In the genomic region with DNA sequence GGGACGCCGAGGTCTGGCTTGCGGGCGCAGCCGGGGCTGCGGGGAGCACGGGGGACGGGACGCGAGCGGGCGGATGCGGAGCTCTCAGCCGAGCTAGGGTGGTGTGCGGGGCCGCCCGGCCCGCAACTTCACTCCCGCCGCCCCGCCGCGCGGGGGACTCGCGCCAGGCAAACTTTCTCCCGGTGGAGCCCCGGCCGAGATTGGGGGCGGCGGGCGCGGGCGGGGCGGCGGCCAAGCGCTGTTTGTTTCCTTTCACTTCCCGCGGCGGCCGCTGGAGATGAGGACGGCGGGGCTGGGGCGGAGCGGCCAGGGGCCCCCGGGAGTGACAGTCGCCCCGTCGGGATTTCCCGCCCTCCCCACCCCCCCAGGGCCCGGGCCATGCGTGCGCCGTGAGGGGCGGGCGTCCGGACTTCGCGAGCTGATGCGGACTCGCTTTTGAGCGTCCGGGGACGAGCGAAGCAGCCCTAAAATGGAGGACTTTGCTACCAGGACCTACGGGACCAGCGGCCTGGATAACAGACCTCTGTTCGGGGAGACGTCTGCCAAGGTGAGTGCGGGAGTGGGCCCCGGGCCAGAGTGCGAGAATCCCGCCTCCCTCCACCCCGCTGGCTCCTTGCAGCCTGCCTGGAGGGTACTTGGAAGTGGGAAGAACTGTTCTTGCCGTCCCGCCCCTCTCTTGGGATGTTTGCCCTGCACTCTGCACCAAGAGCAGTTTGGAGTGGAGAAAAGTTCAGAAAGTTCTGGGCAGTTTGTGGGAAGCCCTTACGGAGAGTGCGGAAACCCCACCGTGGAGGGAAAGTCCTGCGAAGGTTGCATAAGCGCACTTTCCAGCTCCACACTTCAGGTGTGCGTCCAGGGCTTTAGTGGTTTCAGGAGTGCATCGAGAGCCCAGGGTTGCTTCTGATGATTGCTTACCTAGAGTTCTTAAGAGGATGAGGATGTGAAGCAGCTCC, we compare ENCODE assay signal across 8 mouse cellular contexts. TPM values are rescaled to one million over a fixed set of nuclear protein-coding genes. Genes with fewer than 3 reads are reported as not detected.
A peak's percentile ranks its signal among the peaks of the same experiment; 100 is the strongest.
DNase-seq lines count a peak whose midpoint lies in the region; ATAC-seq and TF ChIP-seq lines count a peak whose summit lies in the region.

No protein-coding gene starts in this region.

- H3K4me3 ChIP-seq in layer of hippocampus, adult 2 months: peak overlapping the region; percentile 70
- peak overlapping the region; percentile 85 for H3K4me3 ChIP-seq in forebrain, embryonic 13.5 days
- H3K4me3 ChIP-seq in hindbrain, embryonic 10.5 days: peak overlapping the region; percentile 88
- peak overlapping the region; percentile 87 for H3K4me3 ChIP-seq in limb, embryonic 13.5 days
- H3K4me3 ChIP-seq in midbrain, embryonic 12.5 days: peak overlapping the region; percentile 91
- H3K4me3 ChIP-seq in spleen, adult 2 months (ENCODE audit: extremely low read depth, insufficient read depth, insufficient read length): peak overlapping the region; percentile 81

- peak overlapping the region; percentile 81 for H3K27ac ChIP-seq in layer of hippocampus, adult 2 months
- peak overlapping the region; percentile 51; the same call in 1 of the 2 replicates for H3K27ac ChIP-seq in forebrain, embryonic 13.5 days
- H3K27ac ChIP-seq in hindbrain, embryonic 10.5 days: peak overlapping the region; percentile 91
- H3K27ac ChIP-seq in limb, embryonic 13.5 days: no peak overlapping the region
- H3K27ac ChIP-seq in midbrain, embryonic 12.5 days (replicated peaks): peak overlapping the region; percentile 30; the same call in 1 of the 2 replicates
- H3K27ac ChIP-seq in spleen, adult 2 months (ENCODE audit: insufficient read depth, low read length): peak overlapping the region; percentile 98

- H3K4me2 ChIP-seq in forebrain, embryonic 13.5 days: peak overlapping the region; percentile 74
- peak overlapping the region; percentile 88 for H3K4me2 ChIP-seq in limb, embryonic 13.5 days (replicated peaks)
- H3K4me2 ChIP-seq in midbrain, embryonic 12.5 days (replicated peaks): peak overlapping the region; percentile 82

- H3K4me1 ChIP-seq in forebrain, embryonic 13.5 days: peaks cover 12% of the 10 kb centered on the region
- H3K4me1 ChIP-seq in hindbrain, embryonic 10.5 days (replicated peaks): peaks cover 15% of the 10 kb centered on the region
- H3K4me1 ChIP-seq in limb, embryonic 13.5 days: peaks cover 13% of the 10 kb centered on the region
- H3K4me1 ChIP-seq in midbrain, embryonic 12.5 days: peaks cover 11% of the 10 kb centered on the region
- peaks cover 26% of the 10 kb centered on the region for H3K4me1 ChIP-seq in spleen, adult 2 months (ENCODE audit: control insufficient read depth, insufficient read depth, insufficient read length)

- no peak for DNase-seq in layer of hippocampus, adult 2 months (ENCODE audit: low spot score in 2 of 2)
- no peak for DNase-seq in layer of hippocampus, adult 9-11 months
- peak; percentile 65 for DNase-seq in hindbrain, embryonic 10.5 days (ENCODE audit: low spot score)
- DNase-seq in spleen, adult 2 months (ENCODE audit: low read depth in 1 of 2, low spot score in 2 of 2): peak in 1 of 2 experiments; percentile 64

- no peak; the same call in 1 of the 2 replicates for TF ChIP-seq CTCF in layer of hippocampus, adult 2 months (conservative IDR thresholded peaks at IDR 0.05)
- TF ChIP-seq CTCF in spleen, adult 2 months (IDR thresholded peaks at IDR 0.05; ENCODE audit: extremely low read depth, insufficient read depth, insufficient read length, insufficient replicate concordance): no peak

- under 1% methylated on average over 70 of the region's 83 CpGs for whole genome bisulfite sequencing in forebrain, embryonic 13.5 days
- WGBS in hindbrain, embryonic 10.5 days: under 1% methylated on average over 75 of the region's 83 CpGs
- under 1% methylated on average over 67 of the region's 83 CpGs for WGBS in limb, embryonic 13.5 days
- under 1% methylated on average over 57 of the region's 83 CpGs for WGBS in midbrain, embryonic 12.5 days
- 2% methylated on average over 57 of the region's 83 CpGs for WGBS in spleen, adult 2 months

- ATAC-seq in cerebellum, adult (ENCODE audit: insufficient number of reproducible peaks, low FRiP score, low TSS enrichment): peak; percentile 66
- ATAC-seq in forebrain, embryonic 13.5 days: peak; percentile 85
- peak; percentile 69 for ATAC-seq in limb, embryonic 13.5 days (ENCODE audit: low FRiP score, low read depth)
- ATAC-seq in midbrain, embryonic 12.5 days (ENCODE audit: low FRiP score, low read depth): peak; percentile 82

- peak overlapping the region; percentile 80 for H3K9ac ChIP-seq in forebrain, embryonic 13.5 days
- peak overlapping the region; percentile 86 for H3K9ac ChIP-seq in limb, embryonic 13.5 days
- peak overlapping the region; percentile 87 for H3K9ac ChIP-seq in midbrain, embryonic 12.5 days (replicated peaks)

- no peaks in the 10 kb centered on the region for H3K36me3 ChIP-seq in forebrain, embryonic 13.5 days (ENCODE audit: poor library complexity, severe bottlenecking)
- no peaks in the 10 kb centered on the region for H3K36me3 ChIP-seq in hindbrain, embryonic 10.5 days
- no peaks in the 10 kb centered on the region for H3K36me3 ChIP-seq in limb, embryonic 13.5 days
- no peaks in the 10 kb centered on the region for H3K36me3 ChIP-seq in midbrain, embryonic 12.5 days
- peaks cover 8% of the 10 kb centered on the region; the same call in 1 of the 2 replicates for H3K36me3 ChIP-seq in spleen, adult 2 months (ENCODE audit: control insufficient read depth, insufficient read depth, low read length)

- no peak for TF ChIP-seq POLR2A in spleen, adult 2 months (IDR thresholded peaks at IDR 0.05; ENCODE audit: low read depth, low read length)

- H3K27me3 ChIP-seq in forebrain, embryonic 13.5 days: 0 out of 2 replicates have a peak, but pooled peaks cover 5% of the 10 kb centered on the region
- H3K27me3 ChIP-seq in hindbrain, embryonic 10.5 days (ENCODE audit: insufficient read depth, poor library complexity, severe bottlenecking): peaks cover 12% of the 10 kb centered on the region
- peaks cover 19% of the 10 kb centered on the region for H3K27me3 ChIP-seq in limb, embryonic 13.5 days
- peaks cover 15% of the 10 kb centered on the region for H3K27me3 ChIP-seq in midbrain, embryonic 12.5 days
- H3K27me3 ChIP-seq in spleen, adult 2 months (ENCODE audit: control insufficient read depth, insufficient read depth, low read length): no peaks in the 10 kb centered on the region

- peaks cover 4% of the 10 kb centered on the region for H3K9me3 ChIP-seq in forebrain, embryonic 13.5 days (replicated peaks)
- peaks cover 8% of the 10 kb centered on the region; the same call in 1 of the 2 replicates for H3K9me3 ChIP-seq in hindbrain, embryonic 10.5 days
- peaks cover 5% of the 10 kb centered on the region for H3K9me3 ChIP-seq in limb, embryonic 13.5 days
- H3K9me3 ChIP-seq in midbrain, embryonic 12.5 days: no peaks in the 10 kb centered on the region; the same call in 1 of the 2 replicates

RNA-seq across cellular contexts. Expression of gene Tmem243, which starts 0.7 kb away (rescaled TPM):
- 1 to 10 TPM; 8.4 to 9.0 TPM for total RNA-seq in layer of hippocampus, adult 2 months (2021)
- 18.4 and 19.6 TPM in 2 replicates for polyA plus RNA-seq in forebrain, embryonic 13.5 days (2015; fragmentation: Nextera tagmentation; extraction: Ambion mirVana)
- polyA plus RNA-seq in hindbrain, embryonic 10.5 days (2016; fragmentation: Nextera tagmentation; extraction: Ambion mirVana): 23.3 and 24.4 TPM in 2 replicates
- polyA plus RNA-seq in limb, embryonic 13.5 days (2015; fragmentation: Nextera tagmentation; extraction: Ambion mirVana): 18.5 TPM in 2 replicates
- 24.5 and 26.3 TPM in 2 replicates for polyA plus RNA-seq in midbrain, embryonic 12.5 days (2016; fragmentation: Nextera tagmentation; extraction: Ambion mirVana)
- 56.1 and 106 TPM in 2 replicates for polyA plus RNA-seq in spleen, adult 2 months (2012; rRNA removed)
